Mouse (Mus musculus): Measurements from ENCODE around the gene Fancd2. TPM values are rescaled to one million over a fixed set of nuclear protein-coding genes. Genes with fewer than 3 reads are reported as not detected.

The Fancd2 gene
- polyA plus RNA-seq, 1 experiment from 2014 or later, result 1.2 TPM

GRCm38 (mm10) chr6:113614152-113614551 lies 82.7 kb downstream of the Fancd2 start:
- Histone ChIP-seq H3K27me3 (ENCODE audit: control insufficient read depth, insufficient read depth, low read length) (no peaks in the 10 kb centered on the region), H3K36me3 (ENCODE audit: control insufficient read depth, insufficient read depth, low read length) (peaks cover 24% of the 10 kb centered on the region), H3K4me3 (ENCODE audit: low read depth, low read length) (no peak overlapping the region), H3K4me1 (ENCODE audit: control insufficient read depth, insufficient read depth, low read length) (no peaks in the 10 kb centered on the region), H3K4me2 (ENCODE audit: low read depth, low read length) (no peak overlapping the region), H3K9me3 (ENCODE audit: control insufficient read depth, low read length) (no peaks in the 10 kb centered on the region), H3K9ac (replicated peaks; ENCODE audit: low read depth, low read length) (no peak overlapping the region), H3K27ac (ENCODE audit: low read depth, low read length) (no peak overlapping the region)
- ATAC-seq (ENCODE audit: low read depth), result no peak
- 99% methylated on average over 7 of the region's 7 CpGs for WGBS

- H3K4me3 ChIP-seq (ENCODE audit: low read depth, low read length), result no peak overlapping the region
- H3K27ac ChIP-seq (ENCODE audit: low read depth, low read length), result no peak overlapping the region
- peaks cover 24% of the 10 kb centered on the region for H3K36me3 ChIP-seq (ENCODE audit: control insufficient read depth, insufficient read depth, low read length)
- no peak for ATAC-seq (ENCODE audit: low read depth)
- H3K4me2 ChIP-seq (ENCODE audit: low read depth, low read length), result no peak overlapping the region
- no peaks in the 10 kb centered on the region for H3K4me1 ChIP-seq (ENCODE audit: control insufficient read depth, insufficient read depth, low read length)
- no peak overlapping the region for H3K9ac ChIP-seq (replicated peaks; ENCODE audit: low read depth, low read length)
- no peaks in the 10 kb centered on the region for H3K27me3 ChIP-seq (ENCODE audit: control insufficient read depth, insufficient read depth, low read length)
- 96% methylated on average over 8 of the region's 8 CpGs for WGBS
- no peaks in the 10 kb centered on the region for H3K9me3 ChIP-seq (ENCODE audit: control insufficient read depth, low read length)
Measured at GRCm38 (mm10) chr6:113614997-113615396, 83.5 kb downstream of the Fancd2 start.

GRCm38 (mm10) chr6:113615489-113615888 lies 84.0 kb downstream of the Fancd2 start:
- no peak overlapping the region for H3K9ac ChIP-seq (replicated peaks; ENCODE audit: low read depth, low read length)
- ATAC-seq (ENCODE audit: low read depth), result no peak
- H3K27me3 ChIP-seq (ENCODE audit: control insufficient read depth, insufficient read depth, low read length), result no peaks in the 10 kb centered on the region
- WGBS, result 97% methylated on average over 4 of the region's 4 CpGs
- no peak overlapping the region for H3K27ac ChIP-seq (ENCODE audit: low read depth, low read length)
- H3K4me1 ChIP-seq (ENCODE audit: control insufficient read depth, insufficient read depth, low read length), result no peaks in the 10 kb centered on the region
- H3K4me2 ChIP-seq (ENCODE audit: low read depth, low read length), result no peak overlapping the region
- no peak overlapping the region for H3K4me3 ChIP-seq (ENCODE audit: low read depth, low read length)
- H3K36me3 ChIP-seq (ENCODE audit: control insufficient read depth, insufficient read depth, low read length), result peaks cover 24% of the 10 kb centered on the region
- H3K9me3 ChIP-seq (ENCODE audit: control insufficient read depth, low read length), result no peaks in the 10 kb centered on the region

- peaks cover 15% of the 10 kb centered on the region for H3K4me1 ChIP-seq (ENCODE audit: control insufficient read depth, insufficient read depth, low read length)
- WGBS, result 74% methylated on average over 5 of the region's 5 CpGs
- ATAC-seq (ENCODE audit: low read depth), result peak; percentile 7
- peak overlapping the region; percentile 66 for H3K4me3 ChIP-seq (ENCODE audit: low read depth, low read length)
- peaks cover 8% of the 10 kb centered on the region for H3K36me3 ChIP-seq (ENCODE audit: control insufficient read depth, insufficient read depth, low read length)
- no peak overlapping the region; the same call in 1 of the 2 replicates for H3K9ac ChIP-seq (replicated peaks; ENCODE audit: low read depth, low read length)
- no peaks in the 10 kb centered on the region for H3K27me3 ChIP-seq (ENCODE audit: control insufficient read depth, insufficient read depth, low read length)
- peak overlapping the region; percentile 84; the same call in 1 of the 2 replicates for H3K27ac ChIP-seq (ENCODE audit: low read depth, low read length)
- no peaks in the 10 kb centered on the region for H3K9me3 ChIP-seq (ENCODE audit: control insufficient read depth, low read length)
- H3K4me2 ChIP-seq (ENCODE audit: low read depth, low read length), result peak overlapping the region; percentile 51; the same call in 1 of the 2 replicates
Measured at GRCm38 (mm10) chr6:113623386-113623785, 91.9 kb downstream of the Fancd2 start.

- H3K4me2 ChIP-seq (ENCODE audit: low read depth, low read length), result peak within 1 kb of the TSS; percentile 51
- H3K27ac ChIP-seq (ENCODE audit: low read depth, low read length), result peak within 1 kb of the TSS; percentile 84
- under 1% methylated on average over 68 of the region's 76 CpGs for WGBS
Measured at GRCm38 (mm10) chr6:113623941-113624751, 92.7 kb downstream of the Fancd2 start, which contains the start of gene Vhl. Vhl (plus strand) TSS chr6:113623959.

GRCm38 (mm10) chr6:113624989-113625770 lies 93.7 kb downstream of the Fancd2 start:
- H3K9ac ChIP-seq (replicated peaks; ENCODE audit: low read depth, low read length), result peak overlapping the region; percentile 78; the same call in 1 of the 2 replicates
- peaks cover 20% of the 10 kb centered on the region for H3K36me3 ChIP-seq (ENCODE audit: control insufficient read depth, insufficient read depth, low read length)
- H3K9me3 ChIP-seq (ENCODE audit: control insufficient read depth, low read length), result no peaks in the 10 kb centered on the region
- peak overlapping the region; percentile 51 for H3K4me2 ChIP-seq (ENCODE audit: low read depth, low read length)
- peak overlapping the region; percentile 66 for H3K4me3 ChIP-seq (ENCODE audit: low read depth, low read length)
- 45% methylated on average over 5 of the region's 5 CpGs for WGBS
- H3K4me1 ChIP-seq (ENCODE audit: control insufficient read depth, insufficient read depth, low read length), result peaks cover 15% of the 10 kb centered on the region
- ATAC-seq (ENCODE audit: low read depth), result no peak
- H3K27me3 ChIP-seq (ENCODE audit: control insufficient read depth, insufficient read depth, low read length), result no peaks in the 10 kb centered on the region
- H3K27ac ChIP-seq (ENCODE audit: low read depth, low read length), result no peak overlapping the region

More at GRCm38 (mm10) chr6:113623941-113624751, 92.7 kb downstream of the Fancd2 start, which contains the start of gene Vhl:
- H3K4me3 ChIP-seq (ENCODE audit: low read depth, low read length), result peak within 1 kb of the TSS; percentile 66
- H3K4me1 ChIP-seq (ENCODE audit: control insufficient read depth, insufficient read depth, low read length), result peaks cover 15% of the 10 kb centered on the region
- no peaks in the 10 kb centered on the region for H3K9me3 ChIP-seq (ENCODE audit: control insufficient read depth, low read length)
- H3K36me3 ChIP-seq (ENCODE audit: control insufficient read depth, insufficient read depth, low read length), result peaks cover 12% of the 10 kb centered on the region
- H3K9ac ChIP-seq (replicated peaks; ENCODE audit: low read depth, low read length), result peak within 1 kb of the TSS; percentile 78
- H3K27me3 ChIP-seq (ENCODE audit: control insufficient read depth, insufficient read depth, low read length), result no peaks in the 10 kb centered on the region
- ATAC-seq (ENCODE audit: low read depth), result peak; percentile 93

GRCm38 (mm10) chr6:113630322-113630721 lies 98.8 kb downstream of the Fancd2 start:
- 84% methylated on average over 5 of the region's 5 CpGs for WGBS
- Histone ChIP-seq H3K27me3 (ENCODE audit: control insufficient read depth, insufficient read depth, low read length) (no peaks in the 10 kb centered on the region), H3K9ac (replicated peaks; ENCODE audit: low read depth, low read length) (no peak overlapping the region), H3K36me3 (ENCODE audit: control insufficient read depth, insufficient read depth, low read length) (peaks cover 34% of the 10 kb centered on the region), H3K4me3 (ENCODE audit: low read depth, low read length) (no peak overlapping the region), H3K4me1 (ENCODE audit: control insufficient read depth, insufficient read depth, low read length) (peaks cover 8% of the 10 kb centered on the region), H3K4me2 (ENCODE audit: low read depth, low read length) (no peak overlapping the region), H3K27ac (ENCODE audit: low read depth, low read length) (no peak overlapping the region), H3K9me3 (ENCODE audit: control insufficient read depth, low read length) (no peaks in the 10 kb centered on the region)
- no peak for ATAC-seq (ENCODE audit: low read depth)

GRCm38 (mm10) chr6:113632863-113633262 lies 101.4 kb downstream of the Fancd2 start:
- no peak overlapping the region for H3K9ac ChIP-seq (replicated peaks; ENCODE audit: low read depth, low read length)
- ATAC-seq (ENCODE audit: low read depth), result no peak
- no peak overlapping the region for H3K4me2 ChIP-seq (ENCODE audit: low read depth, low read length)
- H3K27ac ChIP-seq (ENCODE audit: low read depth, low read length), result no peak overlapping the region
- H3K27me3 ChIP-seq (ENCODE audit: control insufficient read depth, insufficient read depth, low read length), result no peaks in the 10 kb centered on the region
- no peaks in the 10 kb centered on the region for H3K4me1 ChIP-seq (ENCODE audit: control insufficient read depth, insufficient read depth, low read length)
- 93% methylated on average over 4 of the region's 4 CpGs for WGBS
- no peaks in the 10 kb centered on the region for H3K9me3 ChIP-seq (ENCODE audit: control insufficient read depth, low read length)
- H3K4me3 ChIP-seq (ENCODE audit: low read depth, low read length), result no peak overlapping the region
- peaks cover 31% of the 10 kb centered on the region for H3K36me3 ChIP-seq (ENCODE audit: control insufficient read depth, insufficient read depth, low read length)

Measured in neural tube, embryonic 14.5 days (tissue).